Mouse (Mus musculus) spleen, adult 10 weeks (tissue): Measurements from ENCODE around the gene Fgd5. TPM values are rescaled to one million over a fixed set of nuclear protein-coding genes. Genes with fewer than 3 reads are reported as not detected.

ENCODE experiments used
- polyA plus RNA-seq: library from polyadenylated mRNA; stranded (reverse); fragments of 350-450 nt; fragmentation: Illumina TruSeq; extraction: RNeasy Lipid Tissue Mini Kit (QIAGEN cat#74804); gene quantifications from one replicate; pipeline ENCODE4 v1.2.3, GENCODE M21; 2015; ENCODE audit warnings: low replicate concordance; ENCODE audit not compliant: insufficient read depth

Fgd5 gene
- polyA plus RNA-seq, result 14.8 TPM

DNA sequence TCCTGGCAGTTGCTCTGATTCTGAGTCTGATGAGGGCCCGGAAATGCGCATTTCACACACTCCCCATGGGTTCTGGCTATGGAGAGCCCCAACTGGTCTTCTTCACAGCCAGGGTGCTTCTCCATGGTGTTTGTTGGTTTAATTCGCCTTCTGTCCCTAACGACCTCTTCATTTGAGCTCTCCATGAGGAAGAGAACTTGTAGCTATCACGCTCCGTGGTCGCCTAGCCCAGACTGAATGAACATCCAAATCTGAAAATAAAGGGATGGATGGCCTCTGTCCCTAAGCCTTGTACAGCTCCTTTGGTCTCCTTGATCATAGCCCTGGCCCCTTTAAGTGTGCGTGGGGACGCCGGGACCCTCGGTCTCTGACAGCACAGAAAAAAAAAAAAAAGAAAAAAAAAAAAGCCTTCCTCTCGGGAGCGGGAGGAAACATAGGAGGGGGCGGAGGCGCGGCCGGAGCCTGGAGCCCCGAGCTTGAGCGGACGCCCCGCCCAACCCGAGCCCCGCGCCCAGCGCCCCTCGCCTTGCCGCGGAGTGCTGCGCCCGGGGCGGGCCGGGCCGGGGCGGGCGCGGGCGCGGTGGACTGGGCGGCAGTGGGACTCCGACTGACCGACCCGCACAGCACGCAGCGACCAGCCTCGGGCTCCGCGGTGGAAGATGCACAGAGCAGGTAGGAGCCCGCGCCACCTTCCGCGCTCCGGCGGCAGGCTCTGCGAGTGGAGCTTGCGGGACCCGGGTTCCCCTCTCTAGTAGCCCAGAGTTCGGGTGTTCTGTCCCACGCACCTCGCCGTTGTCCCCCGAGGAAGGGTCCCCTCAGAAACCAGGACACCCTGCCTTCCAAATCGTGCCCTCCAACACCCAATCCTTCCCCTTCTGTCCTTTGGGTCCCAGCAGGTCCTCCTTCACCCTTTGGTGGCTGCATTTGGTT is at the start of gene Fgd5:
Gene Fgd5, plus strand, starts transcription at position 508 of the 930 bp plus-strand sequence.

GRCm38 (mm10) chr6:92091130-92091591 is 112.5 kb downstream of the Fgd5 start, which contains the start of gene Nr2c2:
TSS of gene Nr2c2 (plus strand) at chr6:92091390.

Other genes starting within 250 kb of the Fgd5 start
- gene Grip2, start 151.6 kb upstream of the Fgd5 start, polyA plus RNA-seq, result 0.70 TPM
- gene Ccdc174, start 100.8 kb upstream of the Fgd5 start, polyA plus RNA-seq, result 44.6 TPM
- gene 4930590J08Rik, start 76.1 kb upstream of the Fgd5 start, polyA plus RNA-seq, result 0.94 TPM
- gene Nr2c2, start 112.5 kb downstream of the Fgd5 start, polyA plus RNA-seq, result 56.0 TPM
- 25.5 TPM for gene Mrps25, start 205.2 kb downstream of the Fgd5 start, polyA plus RNA-seq
- 16.8 TPM for gene Rbsn, start 236.0 kb downstream of the Fgd5 start, polyA plus RNA-seq